ENCODE assay signal across 18 mouse cellular contexts in the genomic region with DNA sequence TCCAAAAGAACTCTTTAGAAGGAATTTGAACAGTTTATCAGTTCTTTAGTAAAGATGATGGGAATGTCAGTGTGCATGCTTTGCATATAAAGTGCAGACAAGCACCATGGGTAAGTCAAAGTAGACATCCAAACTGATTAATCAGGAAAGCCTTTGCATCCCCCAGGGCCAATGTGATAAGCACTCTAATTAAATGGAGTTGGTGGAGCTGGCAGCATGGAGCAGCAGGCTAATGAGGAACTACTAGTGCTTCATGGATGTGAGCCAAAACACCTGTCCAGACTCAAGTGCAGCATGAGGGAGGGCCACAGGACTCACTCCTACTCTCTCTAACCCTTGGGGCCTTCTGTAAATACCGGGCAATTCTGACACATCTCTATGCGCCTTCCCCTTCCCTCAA. TPM values are rescaled to one million over a fixed set of nuclear protein-coding genes. Genes with fewer than 3 reads are reported as not detected.
"Had no signal": no experiment of that assay in that cellular context is flagged by ENCODE, and none has a peak within 500 bp of the region (broad histone marks: within the 10 kb centered on the region; RNA-seq: fewer than 3 reads in every experiment).

No protein-coding gene starts in this region.

- H3K9ac ChIP-seq: limb, embryonic 12.5 days; liver, embryonic 13.5 days; liver, postnatal 0 days; lung, embryonic 15.5 days; neural tube, embryonic 12.5 days had no signal

- H3K4me2 ChIP-seq: limb, embryonic 12.5 days; liver, embryonic 13.5 days; lung, embryonic 15.5 days; neural tube, embryonic 12.5 days had no signal

- H3K27ac ChIP-seq: layer of hippocampus, adult 2 months; limb, embryonic 12.5 days; liver, embryonic 13.5 days; lung, embryonic 15.5 days; macrophage; neural tube, embryonic 12.5 days had no signal

- DNase-seq: kidney, adult 18-20 months; kidney, postnatal 10 days; kidney, postnatal 4 days; liver; liver, embryonic 13.5 days; liver, postnatal 0 days; lung, postnatal 14 days; right cerebral cortex, postnatal 4 days; spleen, adult 18-20 months; thymus, adult 2 months; thymus, postnatal 25 days had no signal

- ATAC-seq: liver, postnatal 0 days had no signal

- H3K4me3 ChIP-seq: layer of hippocampus, adult 2 months; limb, embryonic 12.5 days; liver, embryonic 13.5 days; lung, embryonic 15.5 days; megakaryocyte, embryonic 14.5 days; neural tube, embryonic 12.5 days had no signal

- H3K4me1 ChIP-seq: limb, embryonic 12.5 days; liver, embryonic 13.5 days; lung, embryonic 15.5 days; megakaryocyte, embryonic 14.5 days; neural tube, embryonic 12.5 days had no signal

- H3K36me3 ChIP-seq: limb, embryonic 12.5 days; liver, embryonic 13.5 days; lung, embryonic 15.5 days; neural tube, embryonic 12.5 days had no signal

- H3K9me3 ChIP-seq: limb, embryonic 12.5 days; liver, embryonic 13.5 days; lung, embryonic 15.5 days; megakaryocyte, embryonic 14.5 days; neural tube, embryonic 12.5 days had no signal

- H3K27me3 ChIP-seq: limb, embryonic 12.5 days; liver, embryonic 13.5 days; lung, embryonic 15.5 days; neural tube, embryonic 12.5 days had no signal

RNA-seq across cellular contexts. Expression of a gene that starts 46.0 kb away (rescaled TPM):
- total RNA-seq: monocyte, adult 5-6 weeks had no signal
- polyA plus RNA-seq: macrophage had no signal
